Mouse (Mus musculus): ENCODE data around the gene Ndufa7. TPM values are rescaled to one million over a fixed set of nuclear protein-coding genes. Genes with fewer than 3 reads are reported as not detected.
"Not testable (repeated sequence)": the region's sequence is repeated elsewhere in the genome, so short reads cannot be mapped to it uniquely, and the experiment has no call there.

Gene Ndufa7
- polyA plus RNA-seq, 1 experiment from 2014 or later: 453 TPM

DNA sequence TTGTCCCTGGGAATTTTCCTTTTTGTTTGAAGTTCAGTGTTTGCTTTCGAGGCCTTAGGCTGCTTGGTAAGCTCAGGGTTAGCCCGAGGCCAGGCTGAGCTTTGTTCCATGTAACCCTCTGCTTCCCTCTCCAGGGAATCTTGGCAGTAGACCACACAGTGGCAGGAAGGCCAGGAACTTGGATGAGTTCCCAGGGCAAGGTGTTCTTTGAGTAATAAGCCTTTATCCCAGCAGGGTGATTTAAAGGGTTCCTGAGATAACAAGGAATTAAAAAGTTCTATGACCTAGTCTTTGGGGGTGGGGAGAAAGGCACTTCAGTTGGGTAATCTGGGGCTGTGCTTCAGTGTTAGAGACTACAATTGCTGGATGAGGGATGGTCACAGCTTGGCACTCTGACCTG, 4.5 kb downstream of the Ndufa7 start:
- Histone ChIP-seq H3K4me1 (peaks cover 17% of the 10 kb centered on the region), H3K27ac (replicated peaks) (no peak overlapping the region), H3K4me2 (replicated peaks) (no peak overlapping the region), H3K9ac (no peak overlapping the region), H3K27me3 (no peaks in the 10 kb centered on the region), H3K36me3 (peaks cover 56% of the 10 kb centered on the region), H3K9me3 (replicated peaks) (no peaks in the 10 kb centered on the region), H3K4me3 (replicated peaks) (no peak overlapping the region)
- 62% methylated on average over 2 of the region's 2 CpGs for WGBS
- ATAC-seq (ENCODE audit: insufficient number of reproducible peaks, low FRiP score, low TSS enrichment, low read depth): no peak

DNA sequence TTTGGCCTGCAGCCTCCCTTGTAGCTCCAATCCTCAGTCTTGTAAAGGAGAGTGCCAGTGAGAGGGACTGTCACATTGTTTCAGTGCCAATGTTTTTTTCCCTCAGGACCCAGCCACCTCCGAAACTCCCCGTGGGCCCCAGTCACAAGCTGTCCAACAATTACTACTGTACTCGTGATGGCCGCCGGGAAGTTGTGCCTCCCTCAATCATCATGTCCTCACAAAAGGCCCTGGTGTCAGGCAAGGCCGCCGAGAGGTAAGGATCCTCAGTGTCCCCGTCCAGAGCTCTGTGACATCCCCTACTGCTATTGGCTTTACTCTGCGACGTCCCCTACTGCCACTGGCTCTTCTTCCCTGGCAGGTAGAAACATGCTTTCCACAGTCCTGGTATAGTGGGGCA, 5.2 kb downstream of the Ndufa7 start:
- H3K9ac ChIP-seq: no peak overlapping the region
- no peaks in the 10 kb centered on the region for H3K9me3 ChIP-seq (replicated peaks)
- no peak overlapping the region for H3K27ac ChIP-seq (replicated peaks)
- H3K36me3 ChIP-seq: peaks cover 63% of the 10 kb centered on the region
- H3K27me3 ChIP-seq: no peaks in the 10 kb centered on the region
- no peak for ATAC-seq (ENCODE audit: insufficient number of reproducible peaks, low FRiP score, low TSS enrichment, low read depth)
- H3K4me3 ChIP-seq (replicated peaks): no peak overlapping the region
- peaks cover 17% of the 10 kb centered on the region for H3K4me1 ChIP-seq
- no peak overlapping the region for H3K4me2 ChIP-seq (replicated peaks)
- 90% methylated on average over 10 of the region's 10 CpGs for WGBS

DNA sequence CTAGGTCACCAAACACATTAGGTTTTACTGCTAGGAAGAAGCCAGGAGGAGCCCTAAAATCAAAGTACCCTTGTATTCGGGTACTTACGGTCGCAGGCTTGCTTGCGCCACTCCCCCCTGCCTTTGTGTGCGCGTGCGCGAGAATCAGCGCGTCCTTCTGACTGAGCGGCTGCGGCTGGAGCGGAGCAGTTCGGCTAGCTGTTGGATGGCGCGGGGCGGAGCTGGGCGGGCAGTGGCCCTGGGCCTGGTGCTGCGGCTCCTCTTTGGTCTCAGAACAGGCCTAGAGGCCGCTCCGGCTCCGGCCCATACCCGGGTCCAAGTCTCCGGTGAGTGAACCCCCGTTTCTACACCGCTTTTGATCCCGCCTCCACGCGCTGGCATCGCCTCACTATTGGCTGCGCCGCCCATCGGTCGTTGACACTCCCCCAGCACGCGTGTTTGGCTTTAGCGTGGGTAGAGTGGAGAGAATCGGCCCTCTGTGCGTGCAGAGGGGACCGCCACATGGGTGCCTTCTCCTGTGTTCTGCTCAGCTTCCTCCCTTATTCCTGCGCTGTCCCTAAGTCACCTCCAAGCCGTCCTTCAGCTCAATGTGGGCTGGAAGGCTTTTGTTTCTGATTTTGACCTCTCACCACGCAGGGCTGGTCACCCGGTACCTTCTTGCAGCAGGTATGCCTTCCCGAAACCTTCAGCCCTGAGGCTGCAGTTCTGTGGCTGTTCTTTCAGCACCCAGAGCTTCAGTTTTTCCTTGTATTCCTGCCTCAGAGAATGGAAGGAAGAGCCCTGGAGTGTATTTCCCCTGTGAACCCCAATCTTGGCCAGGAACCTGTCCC, 18.8 kb downstream of the Ndufa7 start, which contains the start of gene Cd320:
Gene Cd320, plus strand, starts transcription at position 126 of the 830 bp plus-strand sequence.
- Histone ChIP-seq H3K27me3 (no peaks in the 10 kb centered on the region), H3K4me1 (peaks cover 11% of the 10 kb centered on the region), H3K4me2 (replicated peaks) (peak within 1 kb of the TSS; percentile 85), H3K36me3 (peaks cover 21% of the 10 kb centered on the region), H3K9me3 (replicated peaks) (no peaks in the 10 kb centered on the region), H3K27ac (replicated peaks) (peak within 1 kb of the TSS; percentile 65; the same call in 1 of the 2 replicates), H3K4me3 (replicated peaks) (peak within 1 kb of the TSS; percentile 99), H3K9ac (peak within 1 kb of the TSS; percentile 65)
- peak; percentile 90 for ATAC-seq (ENCODE audit: insufficient number of reproducible peaks, low FRiP score, low TSS enrichment, low read depth)
- WGBS: under 1% methylated on average over 45 of the region's 45 CpGs

DNA sequence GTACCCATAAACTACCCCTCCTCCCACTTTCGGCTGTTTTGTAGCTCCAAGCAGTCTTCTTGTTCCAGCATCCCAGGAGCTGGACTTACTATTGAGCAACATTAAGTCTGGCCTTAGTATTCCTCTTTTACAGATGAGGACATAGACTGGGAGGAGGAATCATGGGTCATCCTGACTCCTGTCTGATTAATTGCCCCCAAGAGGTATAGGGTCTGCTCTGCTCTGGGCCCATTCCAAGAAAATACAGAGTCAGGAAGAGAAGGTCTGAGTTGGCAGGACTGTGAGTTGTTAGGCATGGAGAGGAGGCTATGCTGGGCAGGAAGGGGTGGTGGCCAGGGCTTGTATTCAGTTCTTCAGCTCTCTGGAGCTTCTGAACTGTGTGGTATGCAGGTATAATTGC, 19.8 kb downstream of the Ndufa7 start:
- no peak for ATAC-seq (ENCODE audit: insufficient number of reproducible peaks, low FRiP score, low TSS enrichment, low read depth)
- no peak overlapping the region for H3K4me2 ChIP-seq (replicated peaks)
- H3K27me3 ChIP-seq: no peaks in the 10 kb centered on the region
- H3K9ac ChIP-seq: peak overlapping the region; percentile 65; the same call in 1 of the 2 replicates
- H3K4me1 ChIP-seq: peaks cover 11% of the 10 kb centered on the region
- H3K9me3 ChIP-seq (replicated peaks): no peaks in the 10 kb centered on the region
- peak overlapping the region; percentile 99; the same call in 1 of the 2 replicates for H3K4me3 ChIP-seq (replicated peaks)
- H3K27ac ChIP-seq (replicated peaks): no peak overlapping the region
- peaks cover 22% of the 10 kb centered on the region for H3K36me3 ChIP-seq
- 70% methylated on average over 1 of the region's 1 CpGs for WGBS

DNA sequence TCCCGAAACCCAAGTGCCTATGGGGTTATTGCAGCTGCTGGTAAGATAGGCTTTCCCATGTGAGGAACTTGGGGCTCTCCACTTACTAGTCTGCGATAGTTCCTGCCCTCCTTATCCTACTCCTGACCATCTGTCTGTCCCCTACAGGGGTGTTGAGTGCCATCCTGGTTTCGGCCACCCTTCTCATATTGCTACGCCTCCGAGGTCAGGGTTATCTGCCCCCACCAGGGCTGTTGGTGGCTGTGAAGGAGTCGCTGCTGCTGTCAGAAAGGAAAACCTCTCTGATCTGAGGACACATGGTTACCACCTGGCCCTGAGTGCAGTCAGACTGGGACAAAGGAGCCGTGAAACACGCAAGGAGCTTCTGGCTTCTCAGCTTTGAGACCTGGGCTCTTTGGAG, 23.8 kb downstream of the Ndufa7 start:
- no peak for ATAC-seq (ENCODE audit: insufficient number of reproducible peaks, low FRiP score, low TSS enrichment, low read depth)
- Histone ChIP-seq H3K27ac (replicated peaks) (no peak overlapping the region), H3K9ac (no peak overlapping the region), H3K27me3 (no peaks in the 10 kb centered on the region), H3K36me3 (peaks cover 24% of the 10 kb centered on the region; the same call in 1 of the 2 replicates), H3K9me3 (replicated peaks) (no peaks in the 10 kb centered on the region), H3K4me2 (replicated peaks) (no peak overlapping the region), H3K4me1 (peaks cover 11% of the 10 kb centered on the region), H3K4me3 (replicated peaks) (no peak overlapping the region)
- WGBS: 76% methylated on average over 8 of the region's 8 CpGs

DNA sequence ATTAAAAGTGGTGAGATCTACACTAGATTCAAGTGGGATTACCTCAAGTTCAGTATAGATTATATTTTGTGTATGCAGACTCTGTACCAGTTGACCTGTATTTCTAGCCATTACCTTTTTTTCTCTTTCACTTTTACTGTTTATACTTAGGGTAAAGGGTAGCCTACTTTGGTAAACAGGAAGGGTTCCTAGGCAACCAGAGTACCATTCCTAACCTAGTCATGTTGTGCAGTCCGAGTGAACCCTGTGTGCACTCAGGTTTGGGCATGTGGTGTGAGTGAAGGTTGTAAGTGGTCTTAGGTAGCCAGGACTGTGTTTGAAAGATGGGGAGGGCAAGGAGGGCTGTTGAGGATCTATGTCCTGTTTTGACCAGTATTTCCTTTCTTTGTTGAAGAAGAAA, 27.0 kb downstream of the Ndufa7 start:
- Histone ChIP-seq H3K4me2 (replicated peaks) (no peak overlapping the region), H3K4me1 (no peaks in the 10 kb centered on the region), H3K9ac (no peak overlapping the region), H3K4me3 (replicated peaks) (no peak overlapping the region), H3K27me3 (no peaks in the 10 kb centered on the region), H3K36me3 (peaks cover 24% of the 10 kb centered on the region; the same call in 1 of the 2 replicates), H3K9me3 (replicated peaks) (no peaks in the 10 kb centered on the region), H3K27ac (replicated peaks) (no peak overlapping the region)
- no peak for ATAC-seq (ENCODE audit: insufficient number of reproducible peaks, low FRiP score, low TSS enrichment, low read depth)
- 68% methylated on average over 1 of the region's 1 CpGs for whole genome bisulfite sequencing

DNA sequence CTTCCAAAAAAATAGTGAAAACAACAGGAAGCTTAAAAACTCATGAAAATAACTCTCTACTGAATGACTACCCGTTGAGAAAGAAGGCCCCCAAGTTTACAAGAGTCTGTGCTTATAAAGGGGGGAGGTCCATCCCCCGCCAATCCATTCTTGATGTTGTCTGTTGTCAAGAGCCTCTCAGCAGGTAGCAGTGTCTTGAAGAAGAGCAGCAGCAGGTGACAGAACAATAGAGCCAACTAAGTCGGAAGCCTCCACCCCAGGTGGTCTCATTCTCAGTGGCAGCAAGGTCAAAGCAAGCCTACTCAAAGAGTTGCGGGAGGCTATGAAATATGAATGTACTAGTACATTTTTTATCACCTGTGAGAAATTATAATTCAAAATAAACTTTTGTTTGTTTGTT, 33.4 kb downstream of the Ndufa7 start:
- Histone ChIP-seq H3K27ac (replicated peaks) (no peak overlapping the region), H3K36me3 (no peaks in the 10 kb centered on the region), H3K4me3 (replicated peaks) (no peak overlapping the region), H3K4me2 (replicated peaks) (no peak overlapping the region), H3K9ac (no peak overlapping the region), H3K27me3 (no peaks in the 10 kb centered on the region), H3K9me3 (replicated peaks) (no peaks in the 10 kb centered on the region), H3K4me1 (no peaks in the 10 kb centered on the region)
- no peak for ATAC-seq (ENCODE audit: insufficient number of reproducible peaks, low FRiP score, low TSS enrichment, low read depth)
- 82% methylated on average over 4 of the region's 4 CpGs for WGBS

DNA sequence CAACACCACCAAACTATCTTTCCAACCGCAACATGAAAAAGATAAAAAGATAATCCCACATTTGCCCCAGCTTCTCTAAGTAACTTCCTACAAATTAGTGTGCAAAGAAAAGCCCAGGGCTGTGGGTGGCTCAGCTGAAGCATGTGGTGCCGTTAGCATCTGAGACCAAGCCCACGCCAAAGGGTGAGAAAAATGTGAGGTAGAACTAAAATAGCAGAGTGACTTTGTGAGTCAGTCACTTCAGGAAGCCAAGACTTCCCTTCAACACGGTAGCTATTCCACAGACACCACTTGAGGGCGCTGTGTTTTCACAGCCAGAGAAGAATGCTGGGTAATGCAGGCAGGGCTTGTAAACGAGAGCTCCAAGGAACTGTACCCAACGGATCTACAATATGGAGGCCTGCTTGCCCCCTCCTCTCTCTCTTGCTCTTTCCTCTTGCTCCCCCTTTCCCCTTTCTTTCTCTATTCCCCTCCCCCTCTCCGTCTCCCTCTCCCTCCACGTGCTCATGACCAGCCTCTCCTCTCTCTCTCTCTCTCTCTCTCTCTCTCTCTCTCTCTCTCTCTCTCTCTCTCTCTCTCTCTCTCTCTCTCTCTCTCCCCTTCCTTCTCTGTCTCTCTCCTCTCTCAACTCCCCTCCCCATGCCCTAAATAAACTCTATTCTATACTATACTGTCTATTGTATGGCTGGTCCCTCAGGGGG, 41.1 kb downstream of the Ndufa7 start:
- Histone ChIP-seq H3K4me3 (replicated peaks) (no peak overlapping the region), H3K27me3 (no peaks in the 10 kb centered on the region), H3K4me2 (replicated peaks) (no peak overlapping the region), H3K9ac (no peak overlapping the region), H3K27ac (replicated peaks) (no peak overlapping the region), H3K4me1 (no peaks in the 10 kb centered on the region), H3K36me3 (no peaks in the 10 kb centered on the region), H3K9me3 (replicated peaks) (no peaks in the 10 kb centered on the region)
- ATAC-seq (ENCODE audit: insufficient number of reproducible peaks, low FRiP score, low TSS enrichment, low read depth): no peak
- 29% methylated on average over 9 of the region's 9 CpGs for WGBS

DNA sequence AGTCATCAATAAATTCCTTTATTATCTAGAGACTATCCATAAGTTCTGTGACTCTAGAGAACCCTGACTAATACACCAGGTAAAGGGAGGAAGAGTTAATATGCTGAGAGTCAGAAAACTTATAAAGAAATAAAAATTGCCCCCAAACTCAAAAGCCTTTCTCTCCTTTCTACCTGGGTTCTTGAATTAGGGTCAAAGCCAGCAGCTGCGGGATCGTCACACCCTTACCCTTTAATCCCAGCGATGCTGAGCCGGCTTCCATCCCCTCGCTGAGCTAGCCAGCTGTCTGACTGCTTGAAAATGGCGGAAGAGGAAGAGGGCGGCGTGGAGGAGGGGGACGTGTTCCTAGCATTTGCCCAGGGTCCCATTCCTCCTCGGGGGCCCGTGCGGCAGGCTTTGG, 49.2 kb downstream of the Ndufa7 start, which contains the start of gene Gm7029:
Gene Gm7029, plus strand, starts transcription at position 301 of the 400 bp plus-strand sequence.
- H3K9ac ChIP-seq; H3K4me1 ChIP-seq; H3K9me3 ChIP-seq (replicated peaks); H3K27me3 ChIP-seq; ATAC-seq (ENCODE audit: insufficient number of reproducible peaks, low FRiP score, low TSS enrichment, low read depth); H3K4me3 ChIP-seq (replicated peaks); H3K4me2 ChIP-seq (replicated peaks); H3K27ac ChIP-seq (replicated peaks): not testable (repeated sequence)
- WGBS: 90% methylated on average over 4 of the region's 12 CpGs
- peaks cover 22% of the 10 kb centered on the region; the same call in 1 of the 2 replicates for H3K36me3 ChIP-seq

DNA sequence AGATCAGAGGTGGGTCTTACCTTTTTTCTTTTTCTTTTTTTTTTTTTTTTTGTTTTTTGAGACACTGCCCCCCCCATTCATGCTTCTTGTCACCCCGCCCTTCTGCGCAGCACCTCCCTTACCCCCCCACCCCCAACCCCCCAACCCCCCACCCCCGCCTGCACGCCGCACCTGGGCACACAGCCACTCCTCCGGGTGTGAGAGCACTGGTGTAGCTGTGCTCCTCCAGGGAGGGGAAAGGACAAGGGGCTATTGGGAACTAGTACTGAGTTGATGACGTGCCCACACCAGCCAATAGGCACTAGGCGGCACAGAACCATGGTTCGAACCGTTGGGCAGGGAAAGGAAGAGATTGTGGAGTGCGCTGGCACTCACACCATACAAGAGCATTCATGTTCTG, 50.0 kb downstream of the Ndufa7 start:
- H3K36me3 ChIP-seq: peaks cover 27% of the 10 kb centered on the region
- no peak overlapping the region for H3K9ac ChIP-seq
- H3K9me3 ChIP-seq (replicated peaks): no peaks in the 10 kb centered on the region
- H3K4me3 ChIP-seq (replicated peaks): no peak overlapping the region
- H3K4me2 ChIP-seq (replicated peaks): no peak overlapping the region
- ATAC-seq (ENCODE audit: insufficient number of reproducible peaks, low FRiP score, low TSS enrichment, low read depth): no peak
- 85% methylated on average over 9 of the region's 11 CpGs for WGBS
- no peaks in the 10 kb centered on the region for H3K4me1 ChIP-seq
- no peak overlapping the region for H3K27ac ChIP-seq (replicated peaks)
- no peaks in the 10 kb centered on the region for H3K27me3 ChIP-seq

DNA sequence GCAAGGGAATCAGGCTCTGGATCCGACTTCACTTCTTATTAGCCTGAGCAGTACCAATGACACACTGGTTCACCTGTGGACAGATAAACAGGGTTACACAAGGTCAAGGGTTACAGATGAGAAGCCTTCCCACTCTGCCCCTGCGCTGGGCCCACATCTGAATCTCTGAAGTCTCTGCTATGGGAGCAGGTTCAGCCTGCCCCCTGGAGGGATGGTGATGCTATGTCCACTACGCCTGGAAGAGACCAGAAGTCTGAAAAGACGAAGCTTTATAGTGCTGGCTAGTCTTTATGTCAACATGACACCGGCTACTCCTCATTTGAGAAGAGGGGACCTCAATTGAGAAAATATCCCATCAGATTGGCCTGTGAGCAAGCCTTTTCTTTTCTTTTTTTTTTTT, 51.4 kb downstream of the Ndufa7 start:
- not testable (repeated sequence) for H3K4me2 ChIP-seq (replicated peaks); H3K4me3 ChIP-seq (replicated peaks); H3K27ac ChIP-seq (replicated peaks); H3K9ac ChIP-seq; H3K9me3 ChIP-seq (replicated peaks); H3K27me3 ChIP-seq; H3K4me1 ChIP-seq; ATAC-seq (ENCODE audit: insufficient number of reproducible peaks, low FRiP score, low TSS enrichment, low read depth)
- peaks cover 34% of the 10 kb centered on the region for H3K36me3 ChIP-seq
- WGBS: 85% methylated on average over 5 of the region's 5 CpGs

Measured in embryonic facial prominence, embryonic 15.5 days (tissue).